Mouse (Mus musculus) mammary gland, adult 2 months (tissue): ENCODE results near the gene Pelo. TPM values are rescaled to one million over a fixed set of nuclear protein-coding genes. Genes with fewer than 3 reads are reported as not detected.

Source experiments
- polyA plus RNA-seq: library from polyadenylated mRNA; depleted of rRNA; stranded (reverse); fragments of >200 nt; gene quantifications from 2 replicates; pipeline ENCODE4 v1.2.3, GENCODE M21; 2012; ENCODE audit warnings: low replicate concordance; rRNA removed

Gene Pelo
- 14.8 and 19.9 TPM in 2 replicates for polyA plus RNA-seq

DNA sequence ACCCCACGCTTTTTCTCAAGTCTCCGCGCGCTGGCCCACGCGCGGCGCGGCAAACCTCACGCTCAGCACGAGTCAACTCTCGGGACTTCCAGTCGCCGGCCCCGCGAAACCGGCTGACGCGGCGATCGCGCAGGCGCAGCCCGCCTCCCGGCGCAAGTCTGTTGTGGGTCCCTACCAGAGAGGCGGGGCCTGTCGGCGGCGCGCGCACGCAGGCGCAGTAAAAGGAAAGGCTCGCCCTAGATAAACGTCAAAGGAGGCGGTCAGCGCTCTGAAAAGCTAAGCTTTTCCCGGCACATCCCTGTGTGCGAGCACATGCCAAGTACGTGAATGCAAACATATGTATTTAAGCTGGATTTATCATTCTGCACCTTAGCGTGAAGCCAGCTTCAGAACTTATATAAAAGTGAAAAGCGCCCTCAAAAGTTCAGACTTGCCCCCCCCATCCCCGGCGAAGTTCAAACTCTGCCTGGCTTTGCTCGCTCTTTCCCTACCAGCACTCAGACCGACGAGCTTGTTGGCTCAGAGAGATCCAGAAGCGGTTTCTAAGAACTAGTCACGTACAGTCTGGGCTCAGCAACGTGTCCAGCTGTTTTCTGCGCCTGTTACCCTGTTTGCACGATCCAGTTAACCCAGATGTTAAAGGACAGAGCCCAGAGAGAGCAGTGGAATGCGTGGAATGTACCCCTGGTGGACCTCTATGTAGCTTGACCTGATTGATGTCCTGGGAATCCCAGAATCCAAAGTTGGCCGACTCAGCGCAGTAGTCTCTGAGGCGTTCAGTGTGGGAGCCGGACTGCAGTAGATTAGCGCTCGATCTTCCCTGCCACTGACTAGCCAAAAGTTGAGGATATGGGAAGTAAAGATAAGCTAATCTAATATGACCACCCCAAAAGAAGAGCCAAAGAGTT is at the start of gene Pelo:
Gene Pelo, minus strand, starts transcription at position 118 of the 908 bp plus-strand sequence.

DNA sequence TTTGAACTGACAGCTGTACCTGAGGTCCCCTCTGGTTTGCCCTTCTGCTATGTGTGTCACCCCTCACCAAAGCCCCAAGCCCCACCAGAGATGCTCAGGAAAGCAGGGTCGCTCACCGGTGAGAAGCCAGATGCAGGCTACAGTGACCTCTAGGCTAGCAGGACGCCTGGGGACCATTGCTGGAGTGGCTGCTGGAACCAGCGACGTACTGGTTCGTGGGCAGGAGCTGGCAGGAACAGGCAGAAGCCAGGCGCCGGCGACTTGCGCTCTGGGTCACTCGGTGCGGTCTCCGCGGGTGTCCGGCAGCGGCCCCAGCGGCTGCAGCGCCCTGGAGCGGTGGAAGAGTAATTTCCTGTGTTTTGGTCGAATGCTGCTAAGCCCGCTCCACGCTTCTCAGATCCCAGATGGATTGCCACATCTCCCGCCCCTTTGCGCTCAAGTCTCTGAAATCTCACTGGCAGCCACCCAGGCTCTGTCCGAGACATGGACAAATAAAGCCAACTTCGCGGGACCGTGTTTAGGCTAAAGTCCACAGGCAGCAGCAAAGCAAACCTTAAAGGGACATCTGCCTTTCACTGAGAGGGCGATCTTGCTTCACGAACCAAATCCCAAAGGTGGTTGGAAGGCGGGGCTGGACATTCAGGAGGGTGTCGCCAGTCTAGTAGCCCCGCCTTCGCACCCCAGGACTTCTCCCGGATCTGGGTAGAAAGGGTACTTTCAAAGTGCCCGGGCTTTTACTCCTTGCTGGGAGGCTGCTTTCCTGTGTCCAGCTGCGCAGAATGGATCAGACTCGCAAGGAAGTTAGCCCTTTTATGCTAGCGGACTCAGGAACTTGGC is 11.6 kb upstream of the Pelo start, which contains the start of the genes Gm49395 and Itga1:
Gene Gm49395, minus strand, starts transcription at position 567 of the 837 bp plus-strand sequence.
Gene Itga1, minus strand, starts transcription at position 610 of the 837 bp plus-strand sequence.

Other genes starting within 250 kb of the Pelo start
- 0.53 and 1.2 TPM in 2 replicates for gene Itga2, start 158.1 kb downstream of the Pelo start, polyA plus RNA-seq
- 2.9 and 10.9 TPM in 2 replicates for gene Gm49395, start 11.7 kb upstream of the Pelo start, polyA plus RNA-seq
- 5.4 and 9.3 TPM in 2 replicates for gene Itga1, start 11.8 kb upstream of the Pelo start, polyA plus RNA-seq